Mouse (Mus musculus) liver, embryonic 14.5 days (tissue): ENCODE results near the gene Vmn1r209. TPM values are rescaled to one million over a fixed set of nuclear protein-coding genes. Genes with fewer than 3 reads are reported as not detected.
"Not testable (repeated sequence)": the region's sequence is repeated elsewhere in the genome, so short reads cannot be mapped to it uniquely, and the experiment has no call there.

Experiments used
- ATAC-seq: fragments of 200-750 bp; cut with Nextera tagmentation; 2 replicates; pipeline ENCODE4 v1.8.0; 2017; ENCODE audit warnings: moderate number of reproducible peaks, mild to moderate bottlenecking, moderate library complexity; ENCODE audit not compliant: insufficient read depth
- DNase-seq, 3 experiments: peaks; one replicate each; pipeline ENCODE4 v3.0.0-alpha.2; 2012 to 2013; ENCODE audit warnings: low read depth in 3 of 3, low spot score in 3 of 3
- H3K27ac ChIP-seq: fragments of 300-500 bp; sonication (generic); 2 replicates; pipeline ENCODE4 v1.5.1; 2014; ENCODE audit warnings: moderate library complexity, mild to moderate bottlenecking, control low read depth, inconsistent platforms
- H3K27me3 ChIP-seq: fragments of 300-500 bp; sonication (generic); 2 replicates; pipeline ENCODE4 v1.6.1; 2014; ENCODE audit warnings: mild to moderate bottlenecking, low read length, moderate library complexity; ENCODE audit not compliant: control insufficient read depth, insufficient read depth
- H3K36me3 ChIP-seq: fragments of 300-500 bp; sonication (generic); replicated peaks from 2 replicates; pipeline ENCODE4 v1.6.1; 2014; ENCODE audit warnings: low read depth; ENCODE audit not compliant: control insufficient read depth, insufficient read depth
- H3K4me1 ChIP-seq, 2 experiments: fragments of 200-500 bp in 1 of 2; fragments of 300-500 bp in 1 of 2; sonication (generic) in 1 of 2; replicated peaks; 2 replicates each; pipeline ENCODE4 v1.6.1; 2012 to 2014; ENCODE audit warnings: antibody characterized with exemption in 1 of 2, inconsistent platforms in 1 of 2, low read length in 1 of 2; ENCODE audit not compliant: control insufficient read depth in 2 of 2, insufficient read depth in 2 of 2
- H3K4me2 ChIP-seq: fragments of 300-500 bp; sonication (generic); 2 replicates; pipeline ENCODE4 v1.6.1; 2014; ENCODE audit warnings: low read depth, mild to moderate bottlenecking, control low read depth, moderate library complexity
- H3K4me3 ChIP-seq, 2 experiments: fragments of 200-500 bp in 1 of 2; fragments of 300-500 bp in 1 of 2; sonication (generic) in 1 of 2; 2 replicates each; pipeline ENCODE4 v1.5.1; 2012 to 2014; ENCODE audit warnings: low read depth in 2 of 2, low read length in 2 of 2, mild to moderate bottlenecking in 2 of 2, control low read depth in 1 of 2, inconsistent platforms in 1 of 2, moderate library complexity in 1 of 2; ENCODE audit not compliant: insufficient read depth in 1 of 2
- H3K9ac ChIP-seq: fragments of 300-500 bp; sonication (generic); replicated peaks from 2 replicates; pipeline ENCODE4 v1.6.1; 2014; ENCODE audit warnings: mild to moderate bottlenecking, control low read depth, moderate library complexity
- H3K9me3 ChIP-seq: fragments of 300-500 bp; sonication (generic); 2 replicates; pipeline ENCODE4 v1.6.1; 2016; ENCODE audit warnings: low read length, mixed read lengths; ENCODE audit not compliant: control insufficient read depth
- CTCF ChIP-seq: IDR thresholded peaks from 2 replicates; pipeline ENCODE4 v1.5.1; 2016; ENCODE audit warnings: antibody characterized with exemption, low read depth, control low read depth
- EP300 ChIP-seq: IDR thresholded peaks from 2 replicates; pipeline ENCODE4 v1.6.1; 2016; ENCODE audit warnings: antibody characterized with exemption, low read depth
- WGBS: fragments of 180-500 bp; shearing (Covaris S2); extraction: QIAGEN DNeasy Blood & Tissue Kit; methylation state at CpG from one replicate; pipeline ENCODE4 v1.1.7; 2014; ENCODE audit not compliant: insufficient replicate concordance; 5-methylcytosine and 5-hydroxymethylcytosine counted together
- polyA plus RNA-seq, 2 experiments: library from polyadenylated mRNA; depleted of rRNA in 1 of 2; stranded (reverse) in 1 of 2; unstranded in 1 of 2; fragments of >200 nt; fragmentation: Nextera tagmentation in 1 of 2; extraction: Ambion mirVana in 1 of 2; gene quantifications; 2 replicates each; pipeline versions ENCODE4 v1.2.1 to v1.2.3; 2012 to 2014

Vmn1r209 gene
- not detected in 2 replicates for polyA plus RNA-seq (2012; rRNA removed)
- not detected in 2 replicates for polyA plus RNA-seq (2014; fragmentation: Nextera tagmentation; extraction: Ambion mirVana)

- DNase-seq, H3K9me3 ChIP-seq, H3K36me3 ChIP-seq, H3K27me3 ChIP-seq, H3K27ac ChIP-seq, H3K9ac ChIP-seq, ATAC-seq, H3K4me1 ChIP-seq, H3K4me2 ChIP-seq, H3K4me3 ChIP-seq: not testable (repeated sequence)
These were observed at the start of gene Vmn1r209 for GRCm38 (mm10) chr13:22809582-22809981. Gene Vmn1r209, minus strand, starts transcription at chr13:22809682.

GRCm38 (mm10) chr13:22857461-22857860, 48.0 kb upstream of the Vmn1r209 start, which contains the start of gene Vmn1r211:
Gene Vmn1r211, minus strand, starts transcription at chr13:22857561.
- Histone ChIP-seq H3K4me2 (no peak within 1 kb of the TSS), H3K4me3 (no peak within 1 kb of the TSS), H3K36me3 (no peaks in the 10 kb centered on the region), H3K27me3 (no peaks in the 10 kb centered on the region), H3K9me3 (no peaks in the 10 kb centered on the region), H3K4me1 (no peaks in the 10 kb centered on the region), H3K27ac (no peak within 1 kb of the TSS), H3K9ac (no peak within 1 kb of the TSS)
- ATAC-seq (no peak), DNase-seq (no peak)
- 42% methylated on average over 1 of the region's 1 CpGs for WGBS
- no peak for TF ChIP-seq EP300
- no peak for TF ChIP-seq CTCF

- no peaks in the 10 kb centered on the region for H3K36me3 ChIP-seq
- H3K4me2 ChIP-seq = no peak overlapping the region
- no peak overlapping the region for H3K4me3 ChIP-seq
- no peak for DNase-seq
- no peak overlapping the region for H3K9ac ChIP-seq
- H3K27ac ChIP-seq = no peak overlapping the region
- no peak for ATAC-seq
- TF ChIP-seq EP300 (no peak), CTCF (no peak)
- no peaks in the 10 kb centered on the region for H3K27me3 ChIP-seq
- no peaks in the 10 kb centered on the region for H3K4me1 ChIP-seq
- H3K9me3 ChIP-seq = no peaks in the 10 kb centered on the region
- 46% methylated on average over 4 of the region's 4 CpGs for WGBS
These were observed 45.3 kb upstream of the Vmn1r209 start for GRCm38 (mm10) chr13:22854760-22855159.

- 22% methylated on average over 1 of the region's 1 CpGs for WGBS
- ATAC-seq (no peak), DNase-seq (no peak)
- no peak for TF ChIP-seq EP300
- TF ChIP-seq CTCF = no peak
- no peak overlapping the region for H3K4me2 ChIP-seq
- H3K9ac ChIP-seq = no peak overlapping the region
- H3K27ac ChIP-seq = no peak overlapping the region
- H3K4me1 ChIP-seq = no peaks in the 10 kb centered on the region
- no peaks in the 10 kb centered on the region for H3K9me3 ChIP-seq
- H3K27me3 ChIP-seq = no peaks in the 10 kb centered on the region
- H3K4me3 ChIP-seq = no peak overlapping the region
- H3K36me3 ChIP-seq = no peaks in the 10 kb centered on the region
These were observed 37.3 kb upstream of the Vmn1r209 start for GRCm38 (mm10) chr13:22846798-22847197.

- not testable (repeated sequence) for ATAC-seq, H3K27me3 ChIP-seq, H3K36me3 ChIP-seq, H3K9ac ChIP-seq, H3K4me1 ChIP-seq, H3K9me3 ChIP-seq, H3K27ac ChIP-seq, H3K4me2 ChIP-seq, DNase-seq, H3K4me3 ChIP-seq
- WGBS = 61% methylated on average over 3 of the region's 3 CpGs
These were observed 34.8 kb upstream of the Vmn1r209 start for GRCm38 (mm10) chr13:22844304-22844703.

GRCm38 (mm10) chr13:22831248-22831647, 21.8 kb upstream of the Vmn1r209 start, which contains the start of gene Vmn1r210:
Gene Vmn1r210, minus strand, starts transcription at chr13:22831348.
- H3K4me3 ChIP-seq = no peak within 1 kb of the TSS
- TF ChIP-seq EP300 (no peak), CTCF (no peak)
- ATAC-seq (no peak), DNase-seq (no peak)
- no peaks in the 10 kb centered on the region for H3K27me3 ChIP-seq
- no peaks in the 10 kb centered on the region for H3K4me1 ChIP-seq
- no peaks in the 10 kb centered on the region for H3K36me3 ChIP-seq
- no peaks in the 10 kb centered on the region for H3K9me3 ChIP-seq
- no peak within 1 kb of the TSS for H3K4me2 ChIP-seq
- no peak within 1 kb of the TSS for H3K27ac ChIP-seq
- WGBS = 26% methylated on average over 4 of the region's 4 CpGs
- no peak within 1 kb of the TSS for H3K9ac ChIP-seq

GRCm38 (mm10) chr13:22829395-22829794, 19.9 kb upstream of the Vmn1r209 start:
- H3K9ac ChIP-seq, H3K4me1 ChIP-seq, ATAC-seq, H3K4me3 ChIP-seq, H3K36me3 ChIP-seq, H3K27me3 ChIP-seq, DNase-seq, H3K27ac ChIP-seq, H3K4me2 ChIP-seq, H3K9me3 ChIP-seq: not testable (repeated sequence)
- 18% methylated on average over 7 of the region's 7 CpGs for WGBS

- DNase-seq, H3K4me2 ChIP-seq, H3K9me3 ChIP-seq, H3K4me3 ChIP-seq, H3K27me3 ChIP-seq, H3K4me1 ChIP-seq, ATAC-seq, H3K36me3 ChIP-seq, H3K9ac ChIP-seq, H3K27ac ChIP-seq: not testable (repeated sequence)
- WGBS = 46% methylated on average over 1 of the region's 1 CpGs
These were observed 12.1 kb upstream of the Vmn1r209 start for GRCm38 (mm10) chr13:22821601-22822000.
